Mouse (Mus musculus) testis, postnatal 14 days (tissue): ENCODE measurements around the gene Plcl1.

Source experiments
- DNase-seq: peaks from one replicate; pipeline ENCODE4 v3.0.0; 2021; ENCODE audit warnings: low spot score

Gene Plcl1

GRCm38 (mm10) chr1:55617857-55618256, 212.1 kb downstream of the Plcl1 start:
- no peak for DNase-seq

- no peak for DNase-seq
Observed at GRCm38 (mm10) chr1:55618617-55619286, 213.0 kb downstream of the Plcl1 start.

- no peak for DNase-seq
Observed at GRCm38 (mm10) chr1:55631496-55631895, 225.8 kb downstream of the Plcl1 start.

GRCm38 (mm10) chr1:55632024-55632423, 226.3 kb downstream of the Plcl1 start:
- no peak for DNase-seq

DNA sequence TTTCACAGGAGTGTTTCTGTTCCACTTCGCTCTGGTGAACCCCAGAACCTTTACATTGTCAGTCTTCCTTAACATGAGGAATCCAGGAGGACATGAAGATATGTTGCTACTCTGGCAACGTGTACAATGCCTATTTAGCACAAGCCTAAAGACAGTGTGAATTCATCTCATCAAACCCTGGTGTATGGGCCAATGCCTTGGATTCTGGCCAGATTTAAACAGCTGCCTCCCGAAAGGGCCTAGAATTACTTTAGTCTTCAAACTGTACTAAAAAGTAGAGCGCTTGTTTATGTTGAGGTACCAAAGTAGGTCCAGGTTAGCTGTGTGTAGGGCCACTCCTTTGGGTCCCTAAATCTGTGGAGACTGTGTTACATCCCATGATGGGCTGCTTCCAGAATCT, 227.6 kb downstream of the Plcl1 start:
- DNase-seq: no peak

DNA sequence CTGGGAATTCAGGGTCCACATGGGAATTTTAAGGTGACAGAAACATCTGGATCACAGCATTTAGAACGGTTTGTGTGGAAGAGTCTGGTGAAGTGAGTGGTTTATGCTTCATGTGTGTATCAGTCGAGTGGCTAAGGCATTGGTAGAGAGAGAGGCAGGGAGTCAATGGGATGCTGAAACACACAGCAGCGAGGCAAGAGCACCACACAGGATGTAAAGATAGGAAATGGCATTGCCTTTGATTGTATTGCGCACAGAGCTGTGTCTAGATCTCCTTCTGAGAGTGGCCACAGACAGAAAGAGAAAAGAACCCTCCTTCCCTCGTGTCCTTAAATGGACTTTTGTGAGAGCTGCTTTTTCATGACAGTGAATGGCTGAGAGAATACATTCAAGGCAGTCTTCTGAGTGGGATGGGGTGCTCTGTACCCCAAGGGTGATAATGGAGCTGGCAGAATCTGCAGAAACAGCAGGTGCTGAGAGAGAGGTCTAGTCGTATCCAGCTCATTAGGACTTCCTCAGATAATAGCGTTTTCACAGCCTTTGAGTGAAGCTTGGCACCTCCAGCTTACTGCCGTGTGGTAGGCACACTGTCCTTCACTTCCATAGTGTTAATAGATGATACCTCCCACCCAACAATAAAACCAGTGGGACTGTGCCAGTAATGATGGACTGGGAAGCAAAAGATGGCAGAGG, 253.9 kb downstream of the Plcl1 start:
- DNase-seq: no peak

- no peak for DNase-seq
Observed at GRCm38 (mm10) chr1:55661381-55661780, 255.7 kb downstream of the Plcl1 start.

GRCm38 (mm10) chr1:55665137-55665827, 259.6 kb downstream of the Plcl1 start:
- no peak for DNase-seq

DNA sequence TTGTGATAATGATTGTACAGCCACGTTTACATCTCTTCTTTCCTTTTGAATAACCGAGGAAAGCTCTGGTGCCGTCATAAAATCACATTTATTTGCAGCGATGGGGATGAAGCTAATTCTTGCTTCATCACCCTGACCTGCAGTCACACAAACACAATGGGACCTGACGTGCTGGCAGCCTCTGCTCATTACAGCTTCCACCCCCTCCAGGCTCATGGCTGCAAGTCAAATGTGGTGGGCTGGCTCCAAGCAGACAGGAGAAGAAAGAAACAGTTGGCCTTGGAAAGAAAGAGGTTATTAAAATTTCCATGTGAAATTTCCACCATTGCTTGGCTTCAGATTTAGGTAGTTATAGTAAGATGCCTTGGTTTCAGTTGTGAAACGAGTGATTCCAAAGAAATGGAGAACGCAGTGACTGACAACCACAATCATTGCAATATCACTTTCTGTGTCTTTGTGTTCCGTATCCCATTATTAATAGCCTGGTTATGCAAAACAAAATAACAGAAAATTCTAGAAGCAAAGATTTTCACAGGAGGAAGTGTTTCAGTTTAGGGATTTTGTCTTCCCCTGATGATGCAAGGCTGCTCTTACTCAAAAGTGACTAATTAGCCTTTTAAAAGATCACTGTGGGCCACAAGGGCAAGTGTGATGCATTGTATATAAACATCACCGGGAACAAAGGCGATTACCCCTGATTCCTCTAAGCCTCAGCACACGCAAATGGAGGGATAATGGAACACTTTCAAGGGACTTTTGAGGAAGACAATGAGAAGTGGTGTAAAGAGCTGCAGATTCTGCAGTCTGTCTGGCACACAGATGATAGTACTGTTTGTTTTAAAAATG, 260.3 kb downstream of the Plcl1 start:
- no peak for DNase-seq

DNA sequence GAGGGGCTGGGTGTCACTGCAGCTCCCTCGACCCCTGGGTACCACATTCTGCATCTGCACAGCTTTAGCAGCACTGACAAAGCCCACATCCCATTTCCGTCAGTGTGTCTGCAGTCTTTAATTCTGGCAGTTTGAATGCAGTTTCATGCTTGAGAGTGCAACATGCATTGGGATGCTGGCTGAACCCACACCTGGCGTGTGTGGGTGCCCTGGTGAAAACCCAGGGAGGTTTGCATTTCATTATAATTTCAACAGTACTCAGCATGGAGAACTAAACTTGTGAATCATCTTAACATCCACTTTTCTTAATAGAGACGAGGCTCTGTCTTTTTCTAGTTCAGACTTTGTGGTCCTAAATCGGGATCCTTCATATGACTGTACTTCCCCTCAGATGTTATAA, 261.1 kb downstream of the Plcl1 start:
- no peak for DNase-seq

DNA sequence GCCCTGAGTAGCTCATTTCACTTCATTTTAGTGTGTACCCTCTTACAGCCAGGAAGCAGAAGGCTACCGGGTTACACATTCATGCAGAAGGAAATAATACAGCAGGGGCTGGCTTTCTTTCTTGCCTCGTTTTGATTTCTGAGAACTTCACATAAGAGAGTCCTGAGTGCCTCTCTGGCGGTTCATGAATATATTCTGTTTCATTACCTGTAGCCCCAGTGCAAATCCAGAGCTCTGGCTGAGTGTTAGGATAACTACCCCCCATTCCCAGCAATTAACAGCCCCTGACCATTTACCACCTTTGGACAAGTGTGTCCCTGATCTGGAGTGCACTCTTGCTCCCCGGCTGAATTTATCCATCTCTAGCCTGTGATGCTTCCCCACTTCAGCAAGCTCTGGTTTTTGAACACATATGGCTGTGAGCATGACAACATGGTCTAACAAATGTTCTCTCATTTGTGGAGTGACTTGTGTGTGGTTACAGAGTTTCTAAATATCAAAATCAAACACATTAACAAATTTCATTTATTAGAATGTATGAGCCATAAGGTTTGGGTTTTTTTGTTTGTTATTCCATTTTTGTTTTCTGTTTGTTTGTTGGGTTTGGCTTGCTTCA, 263.0 kb downstream of the Plcl1 start:
- no peak for DNase-seq

DNA sequence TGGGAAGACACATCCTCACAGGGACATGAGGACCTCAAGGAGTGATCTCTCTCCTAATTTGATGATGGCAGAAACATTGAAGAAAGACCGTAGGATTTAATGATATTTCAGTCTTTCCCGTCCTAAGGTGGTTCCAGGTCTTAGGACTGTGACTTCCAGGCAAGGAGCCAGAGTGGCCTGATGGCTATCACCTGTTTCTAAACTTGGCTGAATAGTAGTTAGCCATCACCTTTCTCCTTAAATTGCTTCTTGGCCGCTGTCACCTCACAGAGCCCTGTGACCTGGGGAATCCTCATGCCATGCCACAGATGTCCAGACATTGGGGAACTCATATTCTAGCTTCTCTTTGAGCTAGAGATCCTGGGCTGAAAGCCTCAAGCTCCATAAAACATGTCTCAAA, 277.0 kb downstream of the Plcl1 start:
- no peak for DNase-seq

GRCm38 (mm10) chr1:55686261-55686660, 280.5 kb downstream of the Plcl1 start:
- DNase-seq: no peak

GRCm38 (mm10) chr1:55693636-55694220, 288.0 kb downstream of the Plcl1 start:
- no peak for DNase-seq

GRCm38 (mm10) chr1:55696206-55696605, 290.5 kb downstream of the Plcl1 start:
- DNase-seq: no peak

DNA sequence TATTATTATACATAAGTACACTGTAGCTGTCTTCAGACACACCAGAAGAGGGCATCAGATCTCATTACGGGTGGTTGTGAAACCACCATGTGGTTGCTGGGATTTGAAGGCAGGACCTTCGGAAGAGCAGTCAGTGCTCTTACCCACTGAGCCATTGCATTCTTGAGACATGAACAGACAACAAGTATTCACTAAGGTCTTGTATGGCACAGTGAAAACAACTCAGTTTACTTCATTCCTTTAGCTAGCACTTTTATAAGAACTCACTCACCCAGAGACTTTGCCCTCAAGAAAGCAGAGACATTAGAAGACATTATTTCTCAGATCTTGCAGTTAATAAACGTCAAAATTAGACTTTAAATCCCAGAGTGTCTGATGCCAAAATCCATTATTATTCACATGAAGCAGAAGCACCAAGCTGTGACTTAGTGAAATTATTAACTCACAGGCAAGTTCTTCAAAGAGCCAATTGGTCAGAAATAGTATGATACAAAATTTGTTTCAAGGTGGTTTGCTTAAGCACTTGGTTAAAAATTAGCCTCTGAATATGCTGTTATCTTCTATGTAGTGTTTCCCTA, 293.8 kb downstream of the Plcl1 start:
- no peak for DNase-seq

DNA sequence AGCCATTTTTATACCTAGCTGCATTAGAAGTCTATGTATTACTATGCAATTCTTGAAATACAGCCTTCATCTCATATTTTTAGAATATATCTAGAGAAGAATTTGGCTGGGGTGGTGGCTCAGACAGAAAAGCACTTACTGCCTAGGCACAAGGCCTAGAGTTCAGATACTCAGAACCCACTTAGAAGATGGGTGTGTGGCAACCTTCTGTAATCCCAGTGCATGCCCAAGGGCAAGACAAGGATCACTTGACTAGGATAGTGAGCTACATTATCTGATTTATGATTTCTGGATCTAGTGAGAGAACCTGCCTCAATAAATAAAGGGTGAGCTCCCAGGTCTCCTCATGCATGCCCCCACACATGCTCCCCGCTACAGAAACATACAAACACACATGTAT, 294.3 kb downstream of the Plcl1 start:
- no peak for DNase-seq

DNA sequence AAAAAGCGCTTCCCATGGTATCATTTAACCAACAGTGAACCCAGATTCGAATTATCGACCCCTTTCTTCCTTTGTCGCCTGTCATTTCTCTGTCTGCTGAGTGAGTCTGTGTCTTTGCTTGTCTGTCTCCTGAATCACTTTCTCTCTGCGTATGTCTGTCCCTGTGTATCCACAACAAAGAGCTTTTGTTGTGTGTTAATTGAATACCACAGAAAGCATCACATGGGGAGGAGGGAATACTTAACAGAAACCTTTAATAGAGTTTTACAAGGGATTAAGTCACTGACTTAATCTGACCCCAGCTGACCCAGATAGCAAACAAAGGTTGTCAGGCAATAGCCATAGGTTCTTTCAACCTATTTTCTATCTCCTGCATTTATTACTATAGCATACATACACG, 295.0 kb downstream of the Plcl1 start:
- DNase-seq: no peak

- no peak for DNase-seq
Observed at GRCm38 (mm10) chr1:55701601-55702000, 295.9 kb downstream of the Plcl1 start.

GRCm38 (mm10) chr1:55702106-55702505, 296.4 kb downstream of the Plcl1 start:
- DNase-seq: no peak

DNA sequence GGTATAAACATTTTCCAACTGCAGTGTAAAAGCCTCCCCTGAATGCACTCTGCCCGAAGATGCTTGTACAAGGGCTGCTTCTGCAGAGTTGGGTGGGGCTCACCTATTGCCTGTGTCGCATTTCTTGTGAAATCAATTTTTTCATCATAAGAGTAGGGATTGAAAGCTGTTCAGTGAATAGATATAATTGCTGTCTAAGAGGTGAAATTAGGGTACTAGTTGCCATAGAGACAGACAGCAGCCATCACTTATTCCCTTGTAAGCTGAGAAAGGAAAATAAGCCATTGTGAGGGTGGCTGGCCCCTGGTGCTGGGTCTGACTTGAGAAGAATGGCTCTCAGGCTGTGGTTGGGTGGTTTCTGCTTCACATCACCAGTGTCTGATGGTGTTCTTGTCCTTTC, 299.0 kb downstream of the Plcl1 start:
- no peak for DNase-seq
